Mouse (Mus musculus) E14TG2a.4 (cell line): ENCODE data around the gene Sfxn5.

Source experiments
- H3K27me3 ChIP-seq: 2 replicates; pipeline ENCODE4 v1.6.1; 2014; ENCODE audit warnings: low read length, control low read depth; ENCODE audit not compliant: insufficient read depth
- H3K36me3 ChIP-seq: 2 replicates; pipeline ENCODE4 v1.6.1; 2014; ENCODE audit warnings: low read length, control low read depth; ENCODE audit not compliant: insufficient read depth
- H3K4me1 ChIP-seq: replicated peaks from 2 replicates; pipeline ENCODE4 v1.6.1; 2014; ENCODE audit warnings: low read depth, low read length, control low read depth
- H3K4me3 ChIP-seq: replicated peaks from 2 replicates; pipeline ENCODE4 v1.5.1; 2014; ENCODE audit warnings: mild to moderate bottlenecking, low read length
- H3K9me3 ChIP-seq: 2 replicates; pipeline ENCODE4 v1.6.1; 2014; ENCODE audit warnings: low read length, control low read depth
- CTCF ChIP-seq: conservative IDR thresholded peaks from 2 replicates; pipeline ENCODE4 v1.5.1; 2014; ENCODE audit warnings: low read length
- NANOG ChIP-seq: IDR thresholded peaks from 2 replicates; pipeline ENCODE4 v1.6.1; 2014; ENCODE audit warnings: borderline replicate concordance, low read length, mixed read lengths
- POU5F1 ChIP-seq: IDR thresholded peaks from 2 replicates; pipeline ENCODE4 v1.6.1; 2014; ENCODE audit warnings: low read length, borderline replicate concordance

The Sfxn5 gene

DNA sequence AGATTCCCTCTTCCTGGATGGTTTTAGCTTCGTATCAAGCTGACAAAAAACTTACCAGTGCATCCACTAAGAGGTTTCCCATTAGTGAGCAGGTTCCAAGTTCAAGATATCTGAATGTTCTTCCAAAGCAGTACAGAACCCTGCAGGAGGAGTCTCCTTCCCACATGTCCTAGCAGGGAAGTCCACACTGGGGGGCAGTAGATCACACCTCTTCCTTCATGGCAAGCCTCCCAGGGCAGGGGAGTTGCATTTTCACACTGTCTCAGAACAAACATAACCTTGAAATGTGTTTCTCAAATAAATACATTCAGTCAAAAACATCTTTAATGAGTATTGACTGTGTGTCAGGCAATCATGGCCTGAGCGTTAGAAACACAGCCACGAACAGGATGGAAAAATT is 153.7 kb downstream of the Sfxn5 start:
- TF ChIP-seq CTCF = no peak
- no peak for TF ChIP-seq NANOG
- TF ChIP-seq POU5F1 = no peak
- Histone ChIP-seq H3K27me3 (peaks cover 47% of the 10 kb centered on the region), H3K36me3 (no peaks in the 10 kb centered on the region), H3K4me3 (no peak overlapping the region), H3K4me1 (no peaks in the 10 kb centered on the region), H3K9me3 (no peaks in the 10 kb centered on the region)

- Histone ChIP-seq H3K9me3 (no peaks in the 10 kb centered on the region), H3K4me1 (peaks cover 7% of the 10 kb centered on the region), H3K36me3 (no peaks in the 10 kb centered on the region), H3K27me3 (peaks cover 35% of the 10 kb centered on the region), H3K4me3 (no peak overlapping the region)
- TF ChIP-seq POU5F1 (no peak), NANOG (no peak), CTCF (no peak)
These were observed 167.7 kb downstream of the Sfxn5 start for GRCm38 (mm10) chr6:85165440-85165921.
